Mouse (Mus musculus) embryo, embryonic 11.5 days (tissue): ENCODE results near the gene Gm3542.
"Not testable (repeated sequence)": the region's sequence is repeated elsewhere in the genome, so short reads cannot be mapped to it uniquely, and the experiment has no call there.

Source experiments
- DNase-seq: peaks from one replicate; pipeline ENCODE4 v3.0.0-alpha.2; 2012; ENCODE audit warnings: low read depth, low spot score

Gene Gm3542

GRCm38 (mm10) chr14:5334828-5335227 lies at the start of gene Gm3542:
Gm3542 (minus strand) TSS chr14:5334928.
- not testable (repeated sequence) for DNase-seq
